In the genomic region with DNA sequence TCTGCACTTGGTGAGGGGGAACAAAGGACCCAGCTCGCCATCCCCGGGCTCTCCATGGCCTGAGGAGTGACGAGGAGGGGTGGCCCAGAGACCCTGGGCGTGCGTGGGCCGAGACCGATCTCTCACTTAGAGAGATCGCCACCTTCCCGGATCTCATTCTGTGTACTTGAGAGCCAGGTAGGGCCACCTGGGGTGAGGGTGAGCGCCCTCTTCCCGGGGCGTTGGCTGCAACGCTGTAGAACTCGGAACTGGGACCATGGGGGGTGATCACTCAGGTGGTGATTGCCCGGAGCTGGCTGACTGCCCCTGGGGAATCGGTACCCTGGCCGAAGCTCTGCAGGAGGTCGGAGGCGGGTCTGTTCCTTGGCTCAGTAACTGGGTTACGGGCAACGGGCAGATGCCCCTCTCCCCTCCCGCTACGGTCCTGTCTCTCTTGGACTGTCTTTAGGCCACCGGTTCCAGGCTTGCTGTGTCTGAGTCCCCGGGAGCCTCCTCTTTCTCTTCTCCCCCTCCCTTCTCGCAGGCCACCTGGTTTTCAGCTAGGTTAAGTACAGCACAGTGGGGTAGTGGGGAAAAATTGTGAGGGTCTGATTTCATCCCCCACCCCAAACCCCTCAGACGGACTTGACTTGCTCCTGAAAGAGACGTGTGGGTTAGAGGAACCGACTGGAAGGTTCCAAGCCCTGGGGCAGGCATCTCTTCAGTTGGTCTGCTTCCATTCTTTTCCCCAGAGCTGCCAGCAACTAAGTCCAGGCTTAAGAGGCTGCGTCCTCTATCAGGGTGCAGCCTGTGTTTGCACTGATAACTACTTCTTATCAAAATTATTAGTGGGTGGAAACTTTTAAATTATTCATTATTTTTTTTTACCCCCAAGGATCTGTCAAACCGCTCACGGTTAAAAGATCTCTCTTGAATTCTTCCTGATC, we compare ENCODE assay signal across 8 mouse cellular contexts. TPM values are rescaled to one million over a fixed set of nuclear protein-coding genes. Genes with fewer than 3 reads are reported as not detected.
DNase-seq lines count a peak whose midpoint lies in the region; ATAC-seq lines count a peak whose summit lies in the region.

No protein-coding gene starts in this region.

- peak overlapping the region; percentile 92 for H3K9ac ChIP-seq in forebrain, embryonic 11.5 days (ENCODE audit: low read length)
- H3K9ac ChIP-seq in hindbrain, embryonic 15.5 days, result peak overlapping the region; percentile 87
- peak overlapping the region; percentile 74 for H3K9ac ChIP-seq in liver, embryonic 13.5 days

- DNase-seq in right cerebral cortex, postnatal 10 days (ENCODE audit: low spot score in 2 of 2), result peak; percentile 32 to 42
- DNase-seq in right cerebral cortex, postnatal 36 days (ENCODE audit: low spot score in 2 of 2), result no peak
- DNase-seq in forebrain, embryonic 11.5 days (ENCODE audit: low spot score), result peak; percentile 80
- DNase-seq in liver, embryonic 13.5 days, result no peak
- peak; percentile 72 for DNase-seq in neural tube, embryonic 10.5 days (ENCODE audit: extremely low spot score, low spot score)
- DNase-seq in layer of hippocampus, adult 9-11 months, result no peak

- H3K27ac ChIP-seq in brown adipose tissue, adult 24 weeks (replicated peaks; ENCODE audit: low read depth, low read length), result peak overlapping the region; percentile 39; the same call in 1 of the 2 replicates
- peak overlapping the region; percentile 37; the same call in 1 of the 2 replicates for H3K27ac ChIP-seq in forebrain, embryonic 11.5 days (ENCODE audit: low read depth, low read length)
- H3K27ac ChIP-seq in hindbrain, embryonic 15.5 days (replicated peaks), result peak overlapping the region; percentile 79
- H3K27ac ChIP-seq in liver, embryonic 13.5 days, result no peak overlapping the region

- 5% methylated on average over 32 of the region's 32 CpGs for WGBS in forebrain, embryonic 11.5 days
- WGBS in hindbrain, embryonic 15.5 days, result 4% methylated on average over 32 of the region's 32 CpGs
- WGBS in liver, embryonic 13.5 days (ENCODE audit: insufficient replicate concordance), result 7% methylated on average over 32 of the region's 32 CpGs

- H3K4me3 ChIP-seq in brown adipose tissue, adult 24 weeks (ENCODE audit: insufficient read depth, low read depth, low read length), result peak overlapping the region; percentile 69
- H3K4me3 ChIP-seq in forebrain, embryonic 11.5 days (ENCODE audit: low read depth, low read length), result peak overlapping the region; percentile 82
- peak overlapping the region; percentile 93 for H3K4me3 ChIP-seq in hindbrain, embryonic 15.5 days
- H3K4me3 ChIP-seq in liver, embryonic 13.5 days (replicated peaks), result peak overlapping the region; percentile 59

- H3K36me3 ChIP-seq in forebrain, embryonic 11.5 days (ENCODE audit: control insufficient read depth, insufficient read depth, low read length), result peaks cover 2% of the 10 kb centered on the region; the same call in 1 of the 2 replicates
- H3K36me3 ChIP-seq in hindbrain, embryonic 15.5 days, result no peaks in the 10 kb centered on the region
- H3K36me3 ChIP-seq in liver, embryonic 13.5 days, result no peaks in the 10 kb centered on the region

- H3K4me1 ChIP-seq in brown adipose tissue, adult 24 weeks (ENCODE audit: control insufficient read depth, insufficient read depth, insufficient read length, low read length), result no peaks in the 10 kb centered on the region
- peaks cover 8% of the 10 kb centered on the region; the same call in 1 of the 2 replicates for H3K4me1 ChIP-seq in forebrain, embryonic 11.5 days (replicated peaks; ENCODE audit: control insufficient read depth, insufficient read depth, low read length)
- H3K4me1 ChIP-seq in hindbrain, embryonic 15.5 days (replicated peaks), result peaks cover 24% of the 10 kb centered on the region
- peaks cover 50% of the 10 kb centered on the region for H3K4me1 ChIP-seq in liver, embryonic 13.5 days (replicated peaks)

- ATAC-seq in forebrain, embryonic 11.5 days (replicated peaks; ENCODE audit: low FRiP score), result peak; percentile 60
- peak; percentile 73 for ATAC-seq in hindbrain, embryonic 15.5 days (ENCODE audit: low FRiP score, low read depth)
- ATAC-seq in liver, embryonic 13.5 days (ENCODE audit: low read depth), result peak; percentile 43

- no peaks in the 10 kb centered on the region; the same call in 1 of the 2 replicates for H3K27me3 ChIP-seq in forebrain, embryonic 11.5 days (ENCODE audit: control insufficient read depth, insufficient read depth, low read length)
- H3K27me3 ChIP-seq in hindbrain, embryonic 15.5 days, result no peaks in the 10 kb centered on the region
- peaks cover 67% of the 10 kb centered on the region for H3K27me3 ChIP-seq in liver, embryonic 13.5 days

- peak overlapping the region; percentile 99 for H3K4me2 ChIP-seq in forebrain, embryonic 11.5 days (ENCODE audit: low read depth, low read length, severe bottlenecking)
- peak overlapping the region; percentile 99 for H3K4me2 ChIP-seq in hindbrain, embryonic 15.5 days
- peak overlapping the region; percentile 98 for H3K4me2 ChIP-seq in liver, embryonic 13.5 days

- no peaks in the 10 kb centered on the region for H3K9me3 ChIP-seq in forebrain, embryonic 11.5 days (ENCODE audit: control insufficient read depth, low read length)
- H3K9me3 ChIP-seq in hindbrain, embryonic 15.5 days, result no peaks in the 10 kb centered on the region
- H3K9me3 ChIP-seq in liver, embryonic 13.5 days (replicated peaks), result no peaks in the 10 kb centered on the region

RNA-seq across cellular contexts. Expression of gene Ntn4, which starts 1.6 kb away (rescaled TPM):
- polyA plus RNA-seq in brown adipose tissue, adult 24 weeks (2012; ENCODE audit: insufficient read depth, insufficient read length, missing spikeins), result 4.5 and 6.3 TPM in 2 replicates
- polyA plus RNA-seq in forebrain, embryonic 11.5 days (2014; fragmentation: Nextera tagmentation; extraction: Ambion mirVana), result 2.9 and 4.4 TPM in 2 replicates
- 0.97 and 1.5 TPM in 2 replicates for polyA plus RNA-seq in hindbrain, embryonic 15.5 days (2015; fragmentation: Nextera tagmentation; extraction: Ambion mirVana)
- polyA plus RNA-seq in liver, embryonic 13.5 days (2015; fragmentation: Nextera tagmentation; extraction: Ambion mirVana), result 0.13 and 0.20 TPM in 2 replicates

RNA-seq across cellular contexts. Expression of gene Snrpf, which starts 52.6 kb away (rescaled TPM):
- 14.5 and 26.0 TPM in 2 replicates for polyA plus RNA-seq in brown adipose tissue, adult 24 weeks (2012; ENCODE audit: insufficient read depth, insufficient read length, missing spikeins)
- polyA plus RNA-seq in forebrain, embryonic 11.5 days (2014; fragmentation: Nextera tagmentation; extraction: Ambion mirVana), result 155 and 161 TPM in 2 replicates
- 66.0 and 68.2 TPM in 2 replicates for polyA plus RNA-seq in hindbrain, embryonic 15.5 days (2015; fragmentation: Nextera tagmentation; extraction: Ambion mirVana)
- 95.6 and 101 TPM in 2 replicates for polyA plus RNA-seq in liver, embryonic 13.5 days (2015; fragmentation: Nextera tagmentation; extraction: Ambion mirVana)

Comparison
In these comparisons a context has a peak if more than half of its experiments do, and no peak if none do; other contexts are left out.
1. DNase-seq: peak in right cerebral cortex, postnatal 10 days (2 of 2), forebrain, embryonic 11.5 days (single experiment) and neural tube, embryonic 10.5 days (single experiment); none in right cerebral cortex, postnatal 36 days (0 of 2), liver, embryonic 13.5 days (single experiment) and layer of hippocampus, adult 9-11 months (single experiment).
2. Peak in every context shown above with its lines, with median percentiles within 50 percentile points of each other: H3K4me3 ChIP-seq, ATAC-seq, H3K4me2 ChIP-seq and H3K9ac ChIP-seq.